Mouse (Mus musculus) adrenal gland, postnatal 10 days (tissue): ENCODE data around the gene Kat6b. TPM values are rescaled to one million over a fixed set of nuclear protein-coding genes. Genes with fewer than 3 reads are reported as not detected.
"Not testable (repeated sequence)": the region's sequence is repeated elsewhere in the genome, so short reads cannot be mapped to it uniquely, and the experiment has no call there.

Source experiments
- DNase-seq: peaks from one replicate; pipeline ENCODE4 v3.0.0; 2021; ENCODE audit warnings: mixed read lengths
- total RNA-seq, 2 experiments: library from RNA; stranded (reverse); gene quantifications; 2 replicates each; pipeline ENCODE4 v1.2.3; 2021

The Kat6b gene
- total RNA-seq, 2 experiments from 2014 or later, result 31.7 to 51.3 TPM

GRCm38 (mm10) chr14:21484693-21485092, 3.5 kb downstream of the Kat6b start:
- no peak for DNase-seq

- no peak for DNase-seq
Measured at GRCm38 (mm10) chr14:21485961-21486520, 4.8 kb downstream of the Kat6b start.

GRCm38 (mm10) chr14:21487135-21487534, 5.9 kb downstream of the Kat6b start:
- not testable (repeated sequence) for DNase-seq

- not testable (repeated sequence) for DNase-seq
Measured at GRCm38 (mm10) chr14:21488426-21489115, 7.3 kb downstream of the Kat6b start.

GRCm38 (mm10) chr14:21489116-21489485, 7.9 kb downstream of the Kat6b start:
- peak; percentile 27 for DNase-seq

- no peak for DNase-seq
Measured at GRCm38 (mm10) chr14:21490141-21490540, 8.9 kb downstream of the Kat6b start.

- DNase-seq, result no peak
Measured at GRCm38 (mm10) chr14:21498361-21498996, 17.2 kb downstream of the Kat6b start.

- peak; percentile 59 for DNase-seq
Measured at GRCm38 (mm10) chr14:21499011-21499581, 17.9 kb downstream of the Kat6b start.

GRCm38 (mm10) chr14:21499631-21500153, 18.5 kb downstream of the Kat6b start:
- DNase-seq, result peak; percentile 82

GRCm38 (mm10) chr14:21500154-21501047, 19.2 kb downstream of the Kat6b start:
- DNase-seq, result peak; percentile 99

- DNase-seq, result peak; percentile 95
Measured at GRCm38 (mm10) chr14:21501048-21501657, 19.9 kb downstream of the Kat6b start.

- DNase-seq, result no peak
Measured at GRCm38 (mm10) chr14:21505036-21505435, 23.8 kb downstream of the Kat6b start.

GRCm38 (mm10) chr14:21507046-21507445, 25.8 kb downstream of the Kat6b start:
- no peak for DNase-seq

- no peak for DNase-seq
Measured at GRCm38 (mm10) chr14:21509111-21509905, 28.1 kb downstream of the Kat6b start.

- DNase-seq, result no peak
Measured at GRCm38 (mm10) chr14:21511438-21511837, 30.2 kb downstream of the Kat6b start.

- DNase-seq, result no peak
Measured at GRCm38 (mm10) chr14:21515505-21515904, 34.3 kb downstream of the Kat6b start.

- no peak for DNase-seq
Measured at GRCm38 (mm10) chr14:21519307-21519706, 38.1 kb downstream of the Kat6b start.

GRCm38 (mm10) chr14:21520496-21520895, 39.3 kb downstream of the Kat6b start:
- no peak for DNase-seq

- DNase-seq, result not testable (repeated sequence)
Measured at GRCm38 (mm10) chr14:21521496-21521895, 40.3 kb downstream of the Kat6b start.

- DNase-seq, result no peak
Measured at GRCm38 (mm10) chr14:21522312-21522978, 41.2 kb downstream of the Kat6b start.
